Mouse (Mus musculus) T-cell, adult 2 months (primary cell): ENCODE measurements around the gene Tmem106c.

Experiments
- DNase-seq: peaks from one replicate; pipeline ENCODE4 v3.0.0; 2022; ENCODE audit warnings: low spot score

Gene Tmem106c

DNA sequence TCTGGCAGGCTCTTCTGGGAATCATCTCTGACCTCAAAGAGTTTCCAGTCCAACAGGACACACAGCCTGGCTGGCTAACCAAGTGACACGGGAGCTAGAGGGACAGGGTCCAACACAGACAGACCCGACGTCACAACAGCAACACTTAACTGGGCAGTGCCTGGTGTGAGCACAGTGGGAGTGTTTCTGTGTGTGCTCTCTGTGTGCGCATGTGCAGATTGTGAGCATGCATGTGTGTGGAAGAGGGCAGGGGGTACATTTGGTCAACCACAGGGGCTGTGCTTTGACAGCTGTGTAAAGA, 11.2 kb upstream of the Tmem106c start:
- DNase-seq, result no peak

DNA sequence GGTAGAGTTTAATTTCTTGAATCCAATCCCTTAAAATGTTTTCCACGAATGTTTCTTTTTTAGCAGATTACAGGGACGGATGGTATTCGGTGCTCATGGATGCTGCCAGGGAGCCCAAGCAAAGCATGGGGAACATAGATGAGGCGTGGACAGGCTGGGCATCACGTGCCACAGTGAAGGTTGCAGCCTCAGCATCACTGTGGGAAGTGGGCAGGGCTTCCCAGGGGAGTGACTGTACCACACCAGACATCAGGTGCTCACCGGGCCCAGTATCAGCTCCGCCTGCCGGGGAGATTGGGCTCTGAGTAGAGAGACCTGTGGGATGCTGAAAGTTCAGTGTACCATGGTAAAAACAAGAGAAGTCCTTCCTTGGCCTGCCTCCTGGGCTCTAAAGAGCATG, 9.3 kb upstream of the Tmem106c start:
- DNase-seq, result no peak

DNA sequence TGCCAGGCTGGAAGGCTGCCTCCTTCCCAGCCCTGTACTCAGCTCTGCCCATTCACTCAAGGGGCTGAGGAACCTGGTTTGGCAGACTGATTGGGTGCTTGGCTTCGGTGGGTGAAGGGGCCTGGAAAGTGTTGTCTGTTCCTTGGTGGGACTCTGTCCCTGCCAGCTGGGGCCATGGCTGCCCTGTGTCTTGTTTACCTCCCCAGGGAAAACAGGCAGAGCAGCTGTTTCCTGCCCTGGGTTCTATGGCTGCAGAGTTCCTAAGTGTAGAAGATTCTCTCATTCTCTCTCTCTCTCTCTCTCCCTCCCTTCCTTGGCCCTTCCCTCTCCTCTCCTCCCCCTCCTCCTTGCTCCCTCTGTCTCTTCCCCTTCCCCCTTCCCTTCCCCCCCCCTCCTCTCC, 8.7 kb upstream of the Tmem106c start:
- no peak for DNase-seq

DNA sequence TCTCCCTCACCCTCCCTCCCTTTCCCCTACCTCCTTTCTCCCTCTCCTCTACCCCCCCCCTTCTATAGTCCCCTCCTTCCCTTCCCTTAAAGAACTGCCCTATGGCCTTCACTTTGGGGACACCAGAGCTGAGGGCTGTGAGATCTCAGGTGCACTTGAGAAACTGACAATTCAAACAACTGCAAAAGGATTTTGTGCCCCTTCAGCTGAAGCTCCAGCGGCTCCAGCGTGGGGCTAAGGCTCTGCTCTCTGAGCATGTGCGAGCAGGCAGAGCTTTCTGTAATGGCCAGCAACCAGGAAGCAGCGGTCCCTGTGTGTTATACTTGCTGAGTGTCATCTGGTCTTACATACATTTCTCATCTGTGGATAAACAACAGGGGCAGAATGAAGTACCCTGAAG, 8.3 kb upstream of the Tmem106c start:
- DNase-seq, result no peak

DNA sequence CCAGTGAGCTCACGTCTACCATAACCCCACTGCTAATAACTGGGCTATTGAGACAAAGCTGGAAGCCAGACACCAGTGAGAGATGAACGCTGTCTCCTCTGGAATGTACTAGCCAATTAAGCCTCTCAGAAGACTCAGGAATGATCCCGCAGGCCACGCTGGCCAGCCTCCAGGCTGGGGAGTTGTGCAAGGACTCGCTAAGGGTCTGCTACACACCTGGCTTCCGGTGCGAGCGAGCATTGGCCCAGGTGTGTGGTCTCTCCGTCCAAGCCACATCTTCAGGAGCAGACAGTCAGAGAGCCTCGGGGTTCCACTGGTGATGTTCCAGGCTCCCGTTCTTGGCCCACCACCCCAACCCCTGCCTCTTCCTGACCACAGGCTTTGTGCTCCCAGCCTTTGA, 7.6 kb upstream of the Tmem106c start:
- DNase-seq, result no peak

DNA sequence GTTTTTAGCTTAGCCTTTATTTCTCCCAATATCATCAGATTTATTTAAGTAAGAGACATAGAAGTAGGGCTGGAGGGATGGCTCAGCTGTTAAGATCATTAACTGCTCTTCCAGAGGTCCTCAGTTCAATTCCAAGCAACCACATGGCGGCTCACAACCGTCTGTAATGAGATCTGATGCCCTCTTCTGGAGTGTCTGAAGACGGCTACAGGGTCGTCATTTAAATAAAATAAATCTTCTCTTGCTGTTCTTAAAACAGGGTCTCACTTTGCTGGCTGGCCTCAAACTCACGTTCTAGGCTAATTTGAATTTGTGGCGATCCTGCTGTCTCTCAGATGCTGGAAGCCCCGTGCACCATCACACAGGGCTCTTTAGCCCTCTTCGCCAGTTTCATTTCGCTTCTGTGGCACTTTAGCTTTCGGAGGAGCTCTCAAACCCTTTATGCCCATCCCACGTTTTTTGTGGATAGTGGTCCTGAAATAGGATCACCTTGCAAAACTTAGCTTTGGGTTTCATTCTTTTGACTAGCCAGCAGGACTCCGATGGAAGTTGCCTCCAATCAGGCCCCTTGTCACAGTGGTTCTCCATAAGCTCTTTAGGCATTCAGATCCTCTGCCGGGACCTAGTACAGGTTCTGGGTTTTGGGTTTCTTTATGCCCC, 541 bp upstream of the Tmem106c start:
- DNase-seq, result peak; percentile 32

DNA sequence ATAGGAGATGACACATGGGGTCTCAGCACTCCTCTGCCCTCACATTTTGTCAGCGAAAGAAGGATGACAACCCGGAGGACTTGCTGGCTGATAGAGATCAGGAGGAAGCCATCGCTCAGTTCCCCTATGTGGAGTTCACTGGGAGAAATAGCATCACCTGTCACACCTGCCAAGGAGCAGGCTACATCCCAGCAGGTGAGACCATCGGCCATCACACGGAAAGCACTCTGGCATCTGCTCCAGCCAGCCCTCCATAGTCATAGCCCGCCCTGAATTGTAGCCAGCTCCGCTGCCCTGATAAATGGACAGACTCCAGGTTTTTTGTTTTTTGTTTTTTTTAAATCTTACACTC, 812 bp downstream of the Tmem106c start:
- DNase-seq, result no peak

DNA sequence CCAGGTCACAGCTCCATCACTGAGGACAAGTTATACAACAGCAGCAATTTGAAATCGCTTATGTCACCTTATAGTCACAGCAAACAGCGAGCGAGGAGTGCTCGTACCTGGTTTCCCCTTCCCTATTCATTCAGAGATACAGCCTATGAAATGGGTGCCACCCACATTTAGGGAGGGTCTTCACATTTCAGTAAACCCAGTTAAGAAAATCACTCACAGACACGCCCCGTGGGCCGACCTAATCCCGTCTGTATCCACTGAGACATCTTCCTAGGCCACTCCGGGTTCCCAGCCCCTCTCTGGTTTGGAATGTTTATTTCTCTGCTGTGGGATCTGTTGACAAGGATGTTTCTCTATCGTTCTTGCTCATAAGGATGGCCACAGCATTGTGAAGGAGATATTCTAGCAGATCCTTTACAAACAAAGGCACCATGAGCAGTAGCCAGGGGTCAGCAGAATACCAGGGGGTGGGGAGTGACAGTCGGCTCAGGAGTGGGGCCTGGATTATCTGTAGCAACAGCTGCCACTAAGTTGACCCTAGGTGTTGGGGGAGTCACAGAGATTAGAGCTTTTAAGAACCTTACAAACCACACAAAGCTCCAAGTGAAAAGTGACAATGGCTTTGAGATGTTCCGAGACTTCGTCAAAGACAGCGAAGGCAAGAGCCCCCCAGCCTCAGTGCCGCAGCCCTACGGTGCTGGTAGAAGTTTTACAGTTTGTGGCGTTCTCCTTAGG, 1.5 kb downstream of the Tmem106c start:
- DNase-seq, result no peak

DNA sequence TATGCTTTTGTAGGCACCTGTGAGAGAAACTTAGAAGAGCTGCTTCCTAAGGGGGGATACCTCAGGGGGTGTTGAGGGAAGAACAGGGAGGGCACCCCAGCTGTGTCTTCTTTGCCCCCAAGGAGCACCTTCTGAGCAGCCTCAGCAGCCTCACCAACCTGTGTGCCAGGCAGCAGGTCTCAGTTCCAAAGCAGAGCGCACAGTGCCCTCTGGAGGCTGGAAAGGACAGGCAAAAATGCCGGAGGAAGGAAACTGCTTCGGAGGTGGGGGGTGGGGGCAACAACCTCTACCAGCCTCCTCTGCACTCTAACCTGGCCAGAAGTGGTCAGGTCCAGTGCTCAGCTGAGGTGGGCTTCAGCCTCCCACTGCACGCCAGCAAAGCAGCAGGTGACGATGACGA, 6.3 kb downstream of the Tmem106c start:
- DNase-seq, result peak; percentile 11

DNA sequence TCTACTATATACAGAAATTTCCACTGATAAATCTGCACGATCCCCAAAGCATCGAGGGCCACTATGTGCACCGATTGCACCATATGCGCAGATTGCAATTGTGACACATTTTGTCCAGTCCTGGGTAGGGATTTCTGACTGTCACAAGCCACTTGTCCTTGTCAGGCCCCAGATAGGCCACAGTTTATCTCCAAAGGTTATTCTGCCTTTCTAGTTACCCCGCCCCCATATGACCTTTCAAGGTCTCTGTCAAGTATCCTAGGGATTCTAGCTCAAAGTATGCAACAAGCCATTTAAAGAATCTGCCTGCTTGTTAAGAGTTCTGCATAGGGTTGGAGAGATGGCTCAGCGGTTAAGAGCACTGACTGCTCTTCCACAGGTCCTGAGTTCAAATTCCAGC, 8.6 kb downstream of the Tmem106c start:
- no peak for DNase-seq

DNA sequence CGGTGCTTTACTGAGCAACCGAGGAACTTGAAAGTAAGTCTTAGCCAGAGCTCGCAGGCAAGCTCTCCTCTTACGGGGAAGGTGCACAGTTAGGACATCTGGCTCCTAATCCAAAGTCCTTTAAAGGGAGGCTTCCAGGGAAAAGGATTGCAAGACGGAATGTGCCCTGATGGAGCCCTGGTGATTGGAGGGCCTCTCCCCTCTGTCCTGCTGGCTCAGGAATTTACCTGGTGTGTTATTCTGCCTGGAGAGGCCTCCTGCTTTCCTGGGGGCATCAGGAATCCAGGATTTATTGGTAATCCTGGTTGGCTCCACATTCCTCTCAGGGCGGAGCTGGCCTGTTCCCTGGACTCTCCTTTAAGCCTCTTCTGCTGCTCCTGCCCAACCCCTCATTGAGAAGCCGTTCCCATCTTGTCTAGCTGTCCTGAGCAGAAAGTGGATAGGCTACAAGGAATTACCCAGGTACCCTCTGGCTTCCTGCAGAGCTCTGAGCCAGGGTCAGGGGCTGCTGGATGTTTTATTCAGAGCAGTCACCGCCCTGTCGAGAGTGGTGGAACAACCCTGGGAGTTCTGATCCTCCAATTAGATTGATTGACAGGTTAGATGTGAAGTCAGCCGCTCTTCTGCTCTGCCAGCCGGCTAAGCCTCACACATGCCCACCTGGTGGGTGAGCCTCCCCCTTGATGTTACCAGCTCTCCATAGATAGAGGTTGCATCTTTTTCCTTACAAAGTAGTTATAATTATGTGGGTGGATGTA, 9.4 kb downstream of the Tmem106c start:
- no peak for DNase-seq

DNA sequence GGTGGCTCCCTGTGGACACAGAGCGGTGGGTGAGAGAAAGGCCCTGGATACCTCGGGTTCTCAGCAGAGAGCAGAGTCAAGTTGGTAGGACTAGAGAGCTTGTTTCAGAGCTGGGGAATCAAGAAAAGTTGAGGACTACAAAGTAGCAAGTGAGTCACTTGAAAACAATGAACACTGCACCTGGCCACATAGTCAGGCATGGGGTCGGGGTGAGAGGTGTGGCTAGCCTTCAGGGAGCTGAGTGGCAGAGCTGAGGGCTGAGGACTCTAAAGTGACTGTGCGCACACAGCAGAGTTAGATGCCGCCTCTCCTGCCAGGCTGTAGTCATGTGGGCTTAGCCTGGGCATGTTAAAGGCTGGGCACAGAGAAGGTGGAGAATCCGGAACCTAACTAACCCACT, 17.6 kb downstream of the Tmem106c start:
- DNase-seq, result no peak

DNA sequence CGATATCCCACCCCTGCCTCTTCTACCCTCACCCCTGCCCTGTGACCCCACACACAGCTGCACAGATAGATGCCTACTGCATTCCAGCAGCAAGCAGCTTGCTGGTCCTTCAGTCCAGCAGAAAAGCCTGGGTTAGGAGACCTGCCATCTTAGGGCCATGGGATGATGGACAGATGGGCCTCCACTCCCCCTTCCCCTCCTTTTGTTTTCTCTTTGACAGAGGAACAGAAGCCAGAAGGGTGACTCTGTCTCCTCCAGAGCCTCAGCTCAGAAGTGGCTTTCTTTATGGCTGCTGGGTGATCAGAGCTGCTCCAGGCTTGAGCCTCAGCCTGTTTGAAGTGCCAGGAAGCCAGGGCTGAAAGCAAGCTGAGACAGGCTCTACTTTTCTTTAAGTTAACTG, 25.5 kb downstream of the Tmem106c start:
- no peak for DNase-seq

DNA sequence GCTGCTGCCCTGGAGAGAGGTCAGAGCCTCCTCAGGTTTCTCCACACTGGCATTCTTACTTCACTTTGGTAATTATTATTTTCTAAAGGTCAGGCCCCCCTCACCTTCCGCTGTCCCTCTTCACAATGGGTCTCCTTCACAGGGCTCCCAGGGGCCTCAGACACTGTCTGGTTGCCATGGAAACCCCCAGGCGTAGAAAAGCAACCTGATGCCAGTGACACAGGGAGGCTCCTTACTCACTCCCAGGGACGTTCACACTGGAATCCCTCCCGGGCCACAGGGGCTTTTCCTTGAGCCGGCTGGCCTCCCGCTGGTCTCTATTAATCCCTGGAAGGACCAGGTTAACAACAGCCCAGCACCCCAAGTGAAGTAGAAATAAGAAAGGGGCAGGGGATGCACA, 26.1 kb downstream of the Tmem106c start:
- no peak for DNase-seq

DNA sequence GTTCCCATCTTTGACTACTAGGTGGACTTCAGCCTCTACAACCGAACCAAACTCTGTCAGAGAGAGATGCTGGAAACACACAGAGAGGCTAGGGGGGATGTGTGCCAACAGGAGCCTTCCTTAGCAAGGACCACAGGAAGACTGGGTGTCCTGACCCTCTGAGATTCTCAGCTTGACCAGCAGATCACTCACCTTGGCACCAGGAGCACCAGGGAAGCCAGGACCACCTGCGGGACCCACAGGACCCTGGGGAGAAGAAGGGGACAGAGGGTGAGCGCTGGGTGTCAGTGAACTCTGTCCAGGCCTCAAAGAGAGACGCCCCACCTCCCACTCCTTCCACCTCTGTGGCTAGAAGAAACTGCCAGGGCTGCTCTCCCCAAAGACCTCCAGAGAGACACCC, 26.7 kb downstream of the Tmem106c start:
- DNase-seq, result no peak

DNA sequence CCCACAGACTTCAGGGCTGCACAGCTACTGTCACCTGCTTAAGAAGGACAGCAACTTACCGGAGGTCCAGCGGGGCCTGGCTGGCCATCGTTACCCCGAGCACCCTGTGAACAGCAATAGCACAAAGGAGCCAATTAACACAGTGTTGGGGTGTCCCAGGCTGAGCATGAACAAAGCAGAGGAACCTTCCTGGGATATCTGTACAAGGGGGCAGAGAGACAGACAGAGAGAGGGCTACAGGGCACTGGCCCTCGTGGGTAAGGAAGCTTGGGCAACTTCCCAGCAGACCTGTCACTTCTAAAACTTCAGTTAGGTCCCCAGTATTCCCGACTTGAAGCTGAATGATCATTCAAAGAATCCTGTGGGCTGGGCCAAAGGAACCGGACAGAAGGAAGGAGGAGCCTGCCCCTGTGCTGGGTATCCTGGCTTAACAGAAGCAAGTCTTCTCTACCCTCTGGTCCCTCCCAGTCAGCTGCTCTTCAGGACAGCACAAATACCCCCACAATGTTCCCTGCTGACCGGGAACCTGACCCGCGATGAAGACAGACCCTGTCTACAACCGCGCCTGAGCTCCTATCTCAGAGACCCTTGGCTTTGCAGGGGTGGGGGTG, 27.4 kb downstream of the Tmem106c start:
- no peak for DNase-seq

DNA sequence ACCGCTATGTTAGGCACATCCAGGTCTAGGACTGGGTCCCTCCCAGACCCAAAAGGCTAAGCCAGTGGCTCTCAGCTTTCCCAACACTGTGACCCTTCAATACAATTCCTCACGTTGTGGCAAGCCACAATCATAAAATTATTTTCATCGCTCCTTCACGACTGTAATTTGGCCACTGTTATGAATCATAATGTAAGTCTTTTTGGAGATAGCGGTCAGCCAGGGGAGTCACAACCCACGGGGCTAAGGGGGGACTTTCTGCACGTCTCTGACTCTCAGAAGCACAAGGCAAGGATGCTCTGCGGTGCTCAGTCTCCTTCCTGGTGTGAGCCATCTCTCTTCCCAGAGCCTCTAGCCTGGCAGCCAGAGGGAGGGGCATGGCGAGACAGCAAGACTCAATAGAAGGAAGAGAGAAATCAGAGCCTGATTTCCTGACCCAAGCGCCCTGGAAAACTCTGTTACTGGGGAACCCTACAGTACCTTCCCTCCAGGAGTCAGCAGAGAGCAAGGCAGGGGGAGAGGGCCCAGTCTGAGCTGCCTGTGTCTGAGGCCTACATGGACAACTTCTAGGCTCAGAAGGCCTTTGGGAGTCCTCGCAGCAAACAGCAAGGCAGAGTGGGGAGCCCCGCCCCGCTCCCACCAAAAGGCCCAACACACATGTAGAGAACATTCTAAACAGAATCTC, 28.2 kb downstream of the Tmem106c start:
- DNase-seq, result no peak

DNA sequence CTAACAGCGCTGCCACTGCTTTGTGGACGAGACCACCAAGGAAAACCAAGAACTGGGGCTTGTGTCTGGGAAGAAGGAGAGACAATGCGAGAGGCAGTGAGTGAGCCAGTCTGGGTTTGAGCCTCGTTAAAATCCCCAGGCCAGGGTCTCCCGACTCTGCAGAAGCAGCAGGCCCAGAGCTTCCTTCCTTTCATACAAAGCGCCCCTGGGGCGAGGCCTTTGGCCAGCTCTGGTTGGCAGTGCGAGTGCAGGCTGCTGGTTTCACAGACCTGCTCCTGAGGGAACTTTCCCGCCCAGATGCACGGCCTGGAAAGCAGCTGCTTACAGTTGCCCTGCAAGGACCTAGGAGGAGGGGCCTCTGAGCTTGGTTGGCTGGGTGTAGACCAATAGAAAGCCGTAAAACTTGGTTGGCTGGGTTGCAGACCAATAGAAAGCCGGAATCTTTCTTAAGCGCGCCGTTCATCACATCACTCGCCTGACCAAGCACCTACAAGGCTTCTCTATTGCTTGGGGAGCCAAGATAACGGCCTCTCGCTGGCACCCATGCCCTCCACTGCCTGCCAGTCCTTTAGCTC, 28.8 kb downstream of the Tmem106c start:
- DNase-seq, result peak; percentile 38

DNA sequence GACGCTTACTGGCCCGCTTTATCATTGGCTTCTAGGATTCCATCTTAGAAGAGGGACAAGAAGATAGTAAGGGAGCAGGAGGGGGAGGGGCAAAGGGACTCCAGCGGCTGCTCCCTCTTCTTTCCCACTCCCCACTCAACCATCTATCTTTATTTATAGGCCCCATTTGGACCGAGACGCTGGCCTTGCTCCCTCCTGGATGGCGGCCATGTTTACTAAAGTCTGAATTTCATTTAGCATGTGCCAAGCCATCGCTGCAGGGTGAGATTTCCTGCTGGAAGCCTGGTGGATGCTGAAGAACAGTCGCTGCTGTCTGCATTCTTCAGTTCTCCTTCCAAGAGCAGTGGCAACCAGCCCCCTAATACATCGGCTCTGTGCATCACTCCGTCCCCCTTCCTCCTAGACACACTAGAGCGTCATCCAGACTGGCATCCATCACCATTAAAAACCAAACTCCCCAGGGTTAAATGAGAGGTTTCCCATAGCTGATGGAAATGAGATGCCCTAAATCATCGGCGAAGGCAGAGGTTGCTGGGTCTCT, 32.8 kb downstream of the Tmem106c start:
- no peak for DNase-seq

DNA sequence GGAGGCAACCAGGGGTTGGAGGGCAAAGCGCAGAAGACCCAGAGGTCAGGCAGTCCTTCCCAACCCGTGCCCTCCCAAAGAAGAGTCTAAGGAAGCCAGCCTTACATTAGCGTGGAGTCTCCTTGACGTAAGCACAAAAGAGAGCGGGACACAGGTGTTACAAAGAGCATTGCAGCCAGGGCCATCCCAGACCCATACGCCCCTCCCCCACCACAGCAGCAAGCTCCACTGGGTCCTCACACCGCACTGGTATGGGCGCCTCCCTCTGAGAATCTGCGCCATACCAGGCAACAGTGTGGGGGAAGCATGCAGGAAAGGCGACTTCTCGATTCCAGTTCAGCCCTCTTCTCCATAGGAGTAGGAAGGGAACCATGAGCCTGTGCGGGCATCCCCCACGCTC, 35.5 kb downstream of the Tmem106c start:
- no peak for DNase-seq

DNA sequence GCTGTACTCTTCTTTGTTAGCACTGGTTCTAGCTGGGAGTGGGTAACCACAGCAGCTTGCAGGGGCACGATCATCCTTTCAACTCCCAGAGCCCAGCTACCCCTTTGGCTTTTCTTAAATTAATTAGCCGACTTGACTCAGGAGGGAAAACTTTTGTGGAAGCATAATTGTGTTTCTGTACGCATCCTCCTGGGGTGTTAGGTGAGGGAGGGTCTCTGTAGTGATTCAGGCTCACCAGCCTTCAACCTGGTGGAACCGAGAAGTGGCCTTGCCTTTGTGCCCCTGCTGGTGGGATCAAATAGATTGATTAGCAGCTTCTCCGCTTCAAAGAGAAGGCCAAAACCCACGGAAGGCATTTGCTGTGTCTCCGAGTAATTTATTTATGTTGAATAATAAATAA, 36.0 kb downstream of the Tmem106c start:
- no peak for DNase-seq
